Mouse (Mus musculus): Measurements from ENCODE around the gene Mlf2. TPM values are rescaled to one million over a fixed set of nuclear protein-coding genes. Genes with fewer than 3 reads are reported as not detected.
A peak's percentile ranks its signal among the peaks of the same experiment; 100 is the strongest.

Mlf2 gene
- polyA plus RNA-seq, 1 experiment from 2014 or later = 267 TPM

DNA sequence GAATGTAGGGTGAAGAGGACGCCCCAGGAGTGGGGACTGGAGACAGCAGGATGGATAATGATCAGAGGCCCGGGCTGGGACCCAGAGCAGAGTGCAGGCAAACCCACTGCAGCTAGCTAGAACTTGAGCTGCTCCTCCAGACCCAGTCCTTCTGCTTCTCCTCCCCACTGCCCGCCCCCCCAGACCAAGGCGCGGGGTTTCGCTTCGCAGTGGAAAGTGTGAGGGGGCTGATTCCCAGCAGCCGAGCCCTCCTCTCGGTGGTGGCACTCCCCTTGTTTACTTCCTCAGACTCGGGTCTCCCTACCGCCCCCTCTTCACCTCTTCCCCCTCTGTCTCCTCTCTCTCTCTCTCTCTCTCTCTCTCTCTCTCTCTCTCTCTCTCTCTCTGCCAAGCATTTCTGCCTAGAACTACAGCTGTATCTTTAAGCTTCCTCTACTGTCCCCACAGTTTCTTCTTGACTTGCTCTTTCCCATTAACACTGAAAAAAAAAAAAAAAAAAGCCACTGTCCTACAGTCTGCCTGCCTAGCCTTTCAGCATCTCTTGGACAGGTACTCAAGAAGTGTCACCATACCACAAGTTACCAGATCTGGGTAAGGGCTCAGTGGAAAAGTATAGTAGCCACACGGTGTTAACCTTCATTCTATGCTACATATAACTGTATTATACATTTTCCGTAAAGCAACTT lies 19.5 kb upstream of the Mlf2 start, which contains the start of gene Lag3:
Lag3 (minus strand) TSS at position 173 of the 686 bp plus-strand sequence.
- DNase-seq (ENCODE audit: low spot score) = peak; percentile 56

- DNase-seq (ENCODE audit: low spot score) = no peak
Observed at GRCm38 (mm10) chr6:124913214-124913613, 18.0 kb upstream of the Mlf2 start.

DNA sequence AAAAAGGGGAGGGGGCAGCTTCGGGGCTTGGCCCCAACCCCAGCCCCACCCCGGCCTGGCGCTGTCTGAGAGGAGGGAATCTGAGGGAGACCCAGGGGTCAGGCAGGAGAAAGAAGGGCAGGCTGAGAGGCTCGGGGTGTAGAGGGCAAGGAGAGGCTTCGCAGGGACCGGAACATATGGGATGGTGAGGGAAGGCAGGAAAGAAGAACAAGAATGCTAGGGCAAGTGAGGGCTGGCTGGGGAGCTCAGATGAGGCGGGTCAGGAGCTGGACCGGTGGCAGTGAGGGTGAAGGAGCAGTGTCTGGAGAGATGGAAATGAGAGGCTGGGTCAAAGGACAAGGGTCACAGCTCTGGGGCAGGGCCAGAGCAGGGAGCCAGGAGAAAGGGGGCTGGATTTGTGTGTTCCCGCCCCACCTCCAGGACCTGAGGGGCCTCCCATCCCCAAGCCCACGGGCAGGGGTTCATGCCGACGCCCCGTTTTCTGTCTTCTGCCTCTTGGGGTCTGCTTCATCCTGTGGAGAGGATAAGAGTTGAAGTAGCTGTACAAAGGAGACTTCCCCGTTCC lies 17.4 kb upstream of the Mlf2 start:
- no peak for DNase-seq (ENCODE audit: low spot score)

DNA sequence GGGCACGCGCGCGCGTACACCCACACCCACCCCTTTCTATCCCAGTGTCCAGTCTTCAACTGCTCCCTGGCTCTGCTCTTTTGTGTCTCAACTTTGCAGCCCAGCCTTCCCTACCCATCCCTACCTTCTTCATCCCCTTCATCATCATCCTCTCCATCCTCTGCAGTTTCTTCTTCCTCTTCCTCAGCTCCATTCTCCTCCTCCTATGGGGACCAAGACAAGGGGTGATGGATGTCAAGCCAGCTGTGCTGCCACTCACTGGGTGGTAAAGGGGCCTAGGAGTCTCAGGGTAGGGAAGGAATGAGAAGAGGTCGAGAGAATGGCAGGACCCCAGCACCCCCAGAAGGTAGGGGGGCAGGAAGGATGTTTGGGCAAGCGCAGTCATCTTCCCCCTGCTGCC lies 16.7 kb upstream of the Mlf2 start:
- no peak for DNase-seq (ENCODE audit: low spot score)

GRCm38 (mm10) chr6:124915160-124915941 lies 15.8 kb upstream of the Mlf2 start:
- no peak for DNase-seq (ENCODE audit: low spot score)

- peak; percentile 47 for DNase-seq (ENCODE audit: low spot score)
Observed at GRCm38 (mm10) chr6:124915942-124916694, 15.1 kb upstream of the Mlf2 start.

- DNase-seq (ENCODE audit: low spot score) = peak; percentile 86
Observed at GRCm38 (mm10) chr6:124916695-124917517, 14.3 kb upstream of the Mlf2 start.

DNA sequence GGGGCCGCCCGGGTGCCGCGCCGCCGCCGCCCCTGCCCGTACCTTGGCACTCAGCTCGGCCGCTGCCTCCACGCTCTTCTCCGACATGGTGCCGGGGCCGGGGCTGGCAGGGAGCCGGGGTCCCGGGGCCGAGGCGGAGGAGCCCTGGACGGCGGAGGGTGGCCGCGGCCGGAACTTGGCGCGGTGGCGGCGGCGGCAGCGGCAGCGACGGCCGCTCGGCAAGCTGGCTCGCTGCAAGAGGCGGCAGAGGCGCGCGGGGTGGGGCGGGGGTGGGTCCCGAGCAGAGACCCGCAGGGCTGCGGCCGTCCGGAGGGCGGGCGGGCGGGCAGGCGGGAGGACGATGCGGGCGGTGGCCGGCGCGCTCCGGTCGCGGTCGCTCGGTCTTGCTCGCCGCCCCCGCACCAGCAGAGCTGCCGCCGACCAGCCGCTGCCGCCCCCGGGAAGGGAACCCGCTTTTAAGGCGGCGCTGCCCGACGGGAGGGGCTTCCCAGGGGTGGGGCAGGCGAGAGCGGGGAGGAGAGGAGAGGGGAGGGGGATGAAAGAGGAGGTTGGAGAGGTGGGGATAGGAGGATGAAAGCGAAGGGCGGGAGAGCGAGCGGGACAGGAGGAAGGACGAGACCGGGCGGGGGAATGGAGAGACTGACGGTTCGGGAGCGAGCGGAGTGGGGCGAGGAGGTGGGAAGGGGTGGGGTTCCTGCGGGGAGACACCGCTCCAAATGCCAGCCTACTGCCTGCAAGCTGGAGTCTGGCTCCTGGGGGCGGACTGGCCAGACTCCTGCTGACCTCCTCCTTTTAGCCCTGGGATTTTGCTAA lies 13.5 kb upstream of the Mlf2 start:
- DNase-seq (ENCODE audit: low spot score) = peak; percentile 60

- no peak for DNase-seq (ENCODE audit: low spot score)
Observed at GRCm38 (mm10) chr6:124918331-124918690, 12.9 kb upstream of the Mlf2 start.

GRCm38 (mm10) chr6:124918890-124919627 lies 12.1 kb upstream of the Mlf2 start:
- no peak for DNase-seq (ENCODE audit: low spot score)

GRCm38 (mm10) chr6:124919695-124920317 lies 11.4 kb upstream of the Mlf2 start, which contains the start of gene Ptms:
Gene Ptms, minus strand, starts transcription at chr6:124920103.
- peak; percentile 77 for DNase-seq (ENCODE audit: low spot score)

- no peak for DNase-seq (ENCODE audit: low spot score)
Observed at GRCm38 (mm10) chr6:124920318-124921085, 10.7 kb upstream of the Mlf2 start.

GRCm38 (mm10) chr6:124921539-124921938 lies 9.6 kb upstream of the Mlf2 start:
- DNase-seq (ENCODE audit: low spot score) = no peak

- DNase-seq (ENCODE audit: low spot score) = no peak
Observed at GRCm38 (mm10) chr6:124925173-124925793, 5.9 kb upstream of the Mlf2 start.

GRCm38 (mm10) chr6:124925941-124926340 lies 5.2 kb upstream of the Mlf2 start:
- DNase-seq (ENCODE audit: low spot score) = no peak

GRCm38 (mm10) chr6:124930231-124930630 lies 955 bp upstream of the Mlf2 start:
- DNase-seq (ENCODE audit: low spot score) = no peak
